Mouse (Mus musculus): ENCODE measurements at regions not wholly inside any gene's neighbourhood (a gene's known extent, or its start where the extent isn't known, plus 50 kb on each side); places are given as distances from the start of the nearest gene placed in this dataset.

- TF ChIP-seq EP300 (IDR thresholded peaks at IDR 0.05; ENCODE audit: low read depth) (no peak), CTCF (IDR thresholded peaks at IDR 0.05; ENCODE audit: low read depth) (peak; percentile 96)
Observed at GRCm38 (mm10) chr2:128412352-128412751, 178.7 kb upstream of the Spdye4c start.
